Mouse (Mus musculus) spleen, postnatal 10 days (tissue): ENCODE results near the gene Bco2.

ENCODE experiments used
- DNase-seq, 2 experiments: peaks; one replicate each; pipeline ENCODE4 v3.0.0; 2021 to 2022; ENCODE audit warnings: low spot score in 2 of 2

Bco2 gene

GRCm38 (mm10) chr9:50518781-50519180, 36.2 kb downstream of the Bco2 start:
- peak in 1 of 2 experiments; percentile 37 for DNase-seq

- DNase-seq: no peak
These were observed 39.5 kb downstream of the Bco2 start for GRCm38 (mm10) chr9:50515462-50515861.

- no peak for DNase-seq
These were observed 47.4 kb downstream of the Bco2 start for GRCm38 (mm10) chr9:50507570-50507969.

GRCm38 (mm10) chr9:50505405-50505804, 49.6 kb downstream of the Bco2 start:
- no peak for DNase-seq

GRCm38 (mm10) chr9:50502949-50503348, 52.0 kb downstream of the Bco2 start:
- DNase-seq: no peak

GRCm38 (mm10) chr9:50500974-50501501, 53.9 kb downstream of the Bco2 start:
- DNase-seq: no peak

GRCm38 (mm10) chr9:50500467-50500973, 54.5 kb downstream of the Bco2 start:
- DNase-seq: no peak

GRCm38 (mm10) chr9:50499781-50500180, 55.2 kb downstream of the Bco2 start:
- no peak for DNase-seq

- DNase-seq: no peak
These were observed 56.2 kb downstream of the Bco2 start for GRCm38 (mm10) chr9:50498815-50499214.

- DNase-seq: no peak
These were observed 57.4 kb downstream of the Bco2 start for GRCm38 (mm10) chr9:50497536-50497935.

GRCm38 (mm10) chr9:50497076-50497475, 57.9 kb downstream of the Bco2 start:
- DNase-seq: no peak

- no peak for DNase-seq
These were observed 58.4 kb downstream of the Bco2 start for GRCm38 (mm10) chr9:50496546-50496945.

GRCm38 (mm10) chr9:50496151-50496505, 58.9 kb downstream of the Bco2 start:
- DNase-seq: no peak

- DNase-seq: no peak
These were observed 59.4 kb downstream of the Bco2 start for GRCm38 (mm10) chr9:50495405-50496150.

GRCm38 (mm10) chr9:50494311-50494710, 60.7 kb downstream of the Bco2 start, which contains the start of gene Plet1:
Plet1 (plus strand) TSS chr9:50494525.
- no peak for DNase-seq

- no peak for DNase-seq
These were observed 61.2 kb downstream of the Bco2 start for GRCm38 (mm10) chr9:50493777-50494176.

GRCm38 (mm10) chr9:50491531-50492045, 63.4 kb downstream of the Bco2 start:
- DNase-seq: no peak

- no peak for DNase-seq
These were observed 64.1 kb downstream of the Bco2 start for GRCm38 (mm10) chr9:50490836-50491235.

GRCm38 (mm10) chr9:50485521-50485920, 69.5 kb downstream of the Bco2 start:
- DNase-seq: no peak
